Mouse (Mus musculus): Measurements from ENCODE around the gene Slco1a5. TPM values are rescaled to one million over a fixed set of nuclear protein-coding genes. Genes with fewer than 3 reads are reported as not detected.

The Slco1a5 gene
- total RNA-seq, 2 experiments from 2014 or later: not detected

- Histone ChIP-seq H3K4me3 (no peak overlapping the region), H3K27ac (no peak overlapping the region)
- no peak for TF ChIP-seq CTCF (conservative IDR thresholded peaks at IDR 0.05)
- DNase-seq (ENCODE audit: low spot score in 2 of 2): no peak
Measured at GRCm38 (mm10) chr6:142245065-142245464, 77.7 kb downstream of the Slco1a5 start.

- Histone ChIP-seq H3K27ac (no peak overlapping the region), H3K4me3 (no peak overlapping the region)
- TF ChIP-seq CTCF (conservative IDR thresholded peaks at IDR 0.05): no peak
- DNase-seq (ENCODE audit: low spot score in 2 of 2): no peak
Measured at GRCm38 (mm10) chr6:142239468-142239867, 83.3 kb downstream of the Slco1a5 start.

- DNase-seq (ENCODE audit: low spot score in 2 of 2): no peak
- no peak overlapping the region for H3K27ac ChIP-seq
Measured at GRCm38 (mm10) chr6:142220138-142220537, 102.6 kb downstream of the Slco1a5 start.

DNA sequence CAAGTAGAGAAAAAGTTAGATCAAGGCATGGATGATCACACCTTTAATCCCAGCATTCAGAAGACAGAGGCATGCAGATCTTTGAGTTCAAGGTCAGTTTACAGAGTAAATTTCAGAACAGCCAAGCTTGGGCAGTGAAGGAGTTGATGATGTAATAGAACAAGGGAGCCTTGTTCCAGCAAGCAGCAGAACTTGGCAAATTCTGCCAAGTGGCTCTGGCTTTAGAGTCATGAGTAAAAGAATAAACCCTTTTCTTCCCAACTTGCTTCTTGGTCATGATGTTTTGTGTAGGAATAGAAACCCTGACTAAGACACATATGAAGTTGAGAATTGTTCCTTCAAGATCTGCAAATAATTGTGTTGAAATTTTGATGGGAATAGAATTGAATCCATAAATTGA, 111.0 kb downstream of the Slco1a5 start:
- Histone ChIP-seq H3K4me3 (no peak overlapping the region), H3K27ac (no peak overlapping the region)
- DNase-seq (ENCODE audit: low spot score in 2 of 2): no peak
- no peak for TF ChIP-seq CTCF (conservative IDR thresholded peaks at IDR 0.05)

More at GRCm38 (mm10) chr6:142220138-142220537, 102.6 kb downstream of the Slco1a5 start:
- TF ChIP-seq CTCF (conservative IDR thresholded peaks at IDR 0.05): no peak
- H3K4me3 ChIP-seq: no peak overlapping the region

DNA sequence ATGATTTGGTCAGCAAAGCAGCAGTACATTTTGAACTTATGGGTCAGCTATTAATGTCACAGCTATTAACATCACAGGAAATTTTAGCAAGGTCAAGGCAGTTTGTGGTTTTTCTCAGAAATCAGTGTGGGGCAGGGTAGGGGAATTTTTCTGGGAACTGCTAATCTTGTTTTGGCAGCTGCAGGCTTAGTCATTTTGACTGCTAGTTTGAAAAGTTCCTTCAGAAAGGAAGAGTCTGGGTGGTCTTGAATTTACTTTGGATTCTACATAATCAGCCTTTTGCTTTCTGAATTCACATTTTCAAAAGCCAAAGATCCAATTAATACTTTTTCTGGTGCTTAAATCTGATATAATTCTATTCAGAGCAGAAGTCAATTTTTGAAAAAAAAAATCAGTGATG, 113.0 kb downstream of the Slco1a5 start:
- H3K27ac ChIP-seq: no peak overlapping the region
- no peak for TF ChIP-seq CTCF (conservative IDR thresholded peaks at IDR 0.05)
- DNase-seq (ENCODE audit: low spot score in 2 of 2): no peak
- H3K4me3 ChIP-seq: no peak overlapping the region

DNA sequence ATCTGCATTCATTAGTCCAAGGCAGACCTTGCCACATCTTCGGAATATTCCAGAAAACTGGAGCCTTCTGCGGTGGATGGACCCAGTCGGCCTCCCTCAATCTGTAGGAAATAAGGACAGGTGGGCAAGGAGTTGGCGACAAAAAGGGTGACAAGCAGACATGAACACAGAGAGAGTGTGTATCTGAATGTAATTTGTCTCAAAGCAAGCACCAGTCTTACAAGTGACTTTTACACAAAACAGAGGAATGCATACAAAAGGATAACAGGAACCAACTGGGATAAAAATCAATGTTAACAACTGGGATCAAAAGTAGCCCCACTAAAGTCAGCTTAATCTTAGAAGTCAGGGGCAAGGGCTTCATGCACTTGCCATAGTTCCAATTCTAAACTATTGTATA, 114.4 kb downstream of the Slco1a5 start, which contains the start of gene Slco1a6:
Gene Slco1a6 (minus strand): TSS at position 101 of the 400 bp plus-strand sequence.
- H3K4me3 ChIP-seq: no peak within 1 kb of the TSS
- no peak within 1 kb of the TSS for H3K27ac ChIP-seq
- no peak for DNase-seq (ENCODE audit: low spot score in 2 of 2)
- TF ChIP-seq CTCF (conservative IDR thresholded peaks at IDR 0.05): no peak

DNA sequence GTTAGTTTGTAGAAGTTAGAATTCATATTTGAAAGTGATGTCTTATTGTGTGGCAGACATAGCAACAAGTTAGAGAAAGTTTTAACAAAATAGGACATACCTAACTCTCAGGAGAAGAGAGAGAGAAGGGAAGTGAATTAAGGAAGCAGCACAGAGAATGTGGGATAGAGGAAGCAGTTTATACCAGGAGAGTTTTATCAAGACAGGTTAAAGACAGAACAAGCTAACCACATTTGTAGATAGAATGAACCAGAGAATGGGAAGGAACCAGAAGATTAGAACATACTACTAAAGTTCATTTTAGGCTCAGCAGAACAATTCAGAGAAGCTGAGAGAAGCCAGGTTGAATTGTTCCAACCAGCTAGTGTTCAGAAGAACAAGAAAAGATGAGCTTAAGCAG, 122.3 kb downstream of the Slco1a5 start:
- DNase-seq (ENCODE audit: low spot score in 2 of 2): no peak
- Histone ChIP-seq H3K4me3 (no peak overlapping the region), H3K27ac (no peak overlapping the region)
- TF ChIP-seq CTCF (conservative IDR thresholded peaks at IDR 0.05): no peak

GRCm38 (mm10) chr6:142194245-142194644, 128.5 kb downstream of the Slco1a5 start:
- H3K4me3 ChIP-seq: no peak overlapping the region
- no peak overlapping the region for H3K27ac ChIP-seq
- TF ChIP-seq CTCF (conservative IDR thresholded peaks at IDR 0.05): no peak
- no peak for DNase-seq (ENCODE audit: low spot score in 2 of 2)

GRCm38 (mm10) chr6:142191962-142192361, 130.8 kb downstream of the Slco1a5 start:
- DNase-seq (ENCODE audit: low spot score in 2 of 2): no peak
- no peak for TF ChIP-seq CTCF (conservative IDR thresholded peaks at IDR 0.05)
- Histone ChIP-seq H3K4me3 (no peak overlapping the region), H3K27ac (no peak overlapping the region)

GRCm38 (mm10) chr6:142187426-142187825, 135.4 kb downstream of the Slco1a5 start:
- no peak for DNase-seq (ENCODE audit: low spot score in 2 of 2)
- TF ChIP-seq CTCF (conservative IDR thresholded peaks at IDR 0.05): no peak
- H3K27ac ChIP-seq: no peak overlapping the region

DNA sequence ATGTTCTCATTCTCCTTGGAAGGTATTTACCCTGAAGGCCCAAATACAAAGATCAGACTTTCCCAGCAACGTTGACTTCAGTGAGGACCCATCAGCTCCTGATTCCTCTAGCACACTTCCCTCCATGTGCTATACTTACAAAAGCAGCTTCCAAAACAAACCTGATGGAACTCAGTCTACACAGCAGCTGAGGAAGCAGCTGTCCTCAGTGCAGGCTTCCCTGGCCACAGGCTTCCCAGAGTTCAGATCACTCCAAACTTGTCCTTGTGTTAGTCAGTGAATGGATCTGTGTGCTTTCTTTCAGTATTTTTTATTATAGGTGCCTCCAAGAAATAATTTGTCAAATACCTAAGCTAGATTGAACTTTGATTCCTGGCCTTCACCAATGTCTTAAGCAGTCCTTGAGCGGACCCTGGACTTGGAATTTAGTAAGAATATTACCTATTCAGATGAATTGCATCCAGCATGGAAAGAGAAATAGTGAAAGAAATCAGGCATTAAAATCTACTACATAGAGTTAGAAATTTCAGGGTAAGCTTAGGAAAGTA, 136.8 kb downstream of the Slco1a5 start:
- DNase-seq (ENCODE audit: low spot score in 2 of 2): no peak
- H3K4me3 ChIP-seq: no peak overlapping the region
- H3K27ac ChIP-seq: no peak overlapping the region
- no peak for TF ChIP-seq CTCF (conservative IDR thresholded peaks at IDR 0.05)

More at GRCm38 (mm10) chr6:142187426-142187825, 135.4 kb downstream of the Slco1a5 start:
- H3K4me3 ChIP-seq: no peak overlapping the region

Other genes with a start within 250 kb of the Slco1a5 start
- gene Slco1a6, start 114.5 kb downstream of the Slco1a5 start, total RNA-seq (2021): not detected
- not detected for gene Iapp, start 24.6 kb downstream of the Slco1a5 start, total RNA-seq (2021)
- 10 to 100 TPM; 12.8 to 15.7 TPM for gene Pyroxd1, start 22.7 kb upstream of the Slco1a5 start, total RNA-seq (2021)
- 10 to 100 TPM; 26.7 to 26.9 TPM for gene Recql, start 64.1 kb upstream of the Slco1a5 start, total RNA-seq (2021)
- 10 to 100 TPM; 28.6 TPM for gene Golt1b, start 64.2 kb upstream of the Slco1a5 start, total RNA-seq (2021)
- 1 to 10 TPM; 1.2 to 2.9 TPM for gene Spx, start 90.5 kb upstream of the Slco1a5 start, total RNA-seq (2021)
- gene Gys2, start 150.1 kb upstream of the Slco1a5 start, total RNA-seq (2021): under 1 TPM; 0.12 to 0.13 TPM
- 100 to 1,000 TPM; 540 to 581 TPM for gene Ldhb, start 185.0 kb upstream of the Slco1a5 start, total RNA-seq (2021)
- 1 to 10 TPM; 1.7 to 2.3 TPM for gene Kcnj8, start 248.6 kb upstream of the Slco1a5 start, total RNA-seq (2021)

All from layer of hippocampus, adult 2 months (tissue).